Mouse (Mus musculus): Measurements from ENCODE around the gene Nalcn. TPM values are rescaled to one million over a fixed set of nuclear protein-coding genes. Genes with fewer than 3 reads are reported as not detected.

The Nalcn gene
- polyA plus RNA-seq, 1 experiment from 2014 or later: 0.32 TPM

- Histone ChIP-seq H3K27me3 (no peaks in the 10 kb centered on the region), H3K9me3 (replicated peaks) (no peaks in the 10 kb centered on the region), H3K36me3 (no peaks in the 10 kb centered on the region), H3K4me2 (no peak overlapping the region), H3K9ac (no peak overlapping the region), H3K27ac (no peak overlapping the region), H3K4me1 (no peaks in the 10 kb centered on the region), H3K4me3 (replicated peaks) (no peak overlapping the region)
- ATAC-seq (replicated peaks; ENCODE audit: low FRiP score): no peak
Observed at GRCm38 (mm10) chr14:123574936-123575335, 52.0 kb downstream of the Nalcn start.

- Histone ChIP-seq H3K4me3 (replicated peaks) (no peak overlapping the region), H3K9me3 (replicated peaks) (no peaks in the 10 kb centered on the region), H3K27me3 (no peaks in the 10 kb centered on the region), H3K36me3 (no peaks in the 10 kb centered on the region), H3K4me2 (no peak overlapping the region), H3K27ac (no peak overlapping the region), H3K4me1 (no peaks in the 10 kb centered on the region), H3K9ac (no peak overlapping the region)
- WGBS: 54% methylated on average over 2 of the region's 2 CpGs
- no peak for ATAC-seq (replicated peaks; ENCODE audit: low FRiP score)
Observed at GRCm38 (mm10) chr14:123566599-123566998, 60.3 kb downstream of the Nalcn start.

GRCm38 (mm10) chr14:123555533-123555932 lies 71.4 kb downstream of the Nalcn start:
- Histone ChIP-seq H3K4me2 (no peak overlapping the region), H3K27me3 (no peaks in the 10 kb centered on the region), H3K4me1 (no peaks in the 10 kb centered on the region), H3K4me3 (replicated peaks) (no peak overlapping the region), H3K27ac (no peak overlapping the region), H3K36me3 (no peaks in the 10 kb centered on the region), H3K9ac (no peak overlapping the region), H3K9me3 (replicated peaks) (no peaks in the 10 kb centered on the region)
- no peak for ATAC-seq (replicated peaks; ENCODE audit: low FRiP score)

- H3K9ac ChIP-seq: no peak overlapping the region
- no peak overlapping the region for H3K4me3 ChIP-seq (replicated peaks)
- H3K4me1 ChIP-seq: no peaks in the 10 kb centered on the region
- H3K27me3 ChIP-seq: no peaks in the 10 kb centered on the region
- H3K9me3 ChIP-seq (replicated peaks): no peaks in the 10 kb centered on the region
- 76% methylated on average over 4 of the region's 4 CpGs for WGBS
- ATAC-seq (replicated peaks; ENCODE audit: low FRiP score): no peak
- H3K27ac ChIP-seq: no peak overlapping the region
- H3K36me3 ChIP-seq: no peaks in the 10 kb centered on the region
- H3K4me2 ChIP-seq: no peak overlapping the region
Observed at GRCm38 (mm10) chr14:123554936-123555335, 72.0 kb downstream of the Nalcn start.

- Histone ChIP-seq H3K36me3 (no peaks in the 10 kb centered on the region), H3K27ac (no peak overlapping the region), H3K9me3 (replicated peaks) (no peaks in the 10 kb centered on the region), H3K4me3 (replicated peaks) (no peak overlapping the region), H3K4me2 (no peak overlapping the region), H3K9ac (no peak overlapping the region), H3K27me3 (no peaks in the 10 kb centered on the region), H3K4me1 (no peaks in the 10 kb centered on the region)
- ATAC-seq (replicated peaks; ENCODE audit: low FRiP score): no peak
Observed at GRCm38 (mm10) chr14:123542362-123542761, 84.6 kb downstream of the Nalcn start.

- Histone ChIP-seq H3K27ac (no peak overlapping the region), H3K9ac (no peak overlapping the region), H3K9me3 (replicated peaks) (no peaks in the 10 kb centered on the region), H3K4me1 (no peaks in the 10 kb centered on the region), H3K27me3 (no peaks in the 10 kb centered on the region), H3K4me3 (replicated peaks) (no peak overlapping the region), H3K4me2 (no peak overlapping the region), H3K36me3 (no peaks in the 10 kb centered on the region)
- ATAC-seq (replicated peaks; ENCODE audit: low FRiP score): no peak
- 63% methylated on average over 2 of the region's 2 CpGs for WGBS
Observed at GRCm38 (mm10) chr14:123535636-123536035, 91.3 kb downstream of the Nalcn start.

GRCm38 (mm10) chr14:123533000-123533399 lies 93.9 kb downstream of the Nalcn start:
- no peak for ATAC-seq (replicated peaks; ENCODE audit: low FRiP score)
- Histone ChIP-seq H3K4me2 (no peak overlapping the region), H3K4me1 (no peaks in the 10 kb centered on the region), H3K27ac (no peak overlapping the region), H3K9me3 (replicated peaks) (no peaks in the 10 kb centered on the region), H3K9ac (no peak overlapping the region), H3K27me3 (no peaks in the 10 kb centered on the region), H3K4me3 (replicated peaks) (no peak overlapping the region), H3K36me3 (no peaks in the 10 kb centered on the region)
- 72% methylated on average over 1 of the region's 1 CpGs for WGBS

GRCm38 (mm10) chr14:123531271-123531670 lies 95.7 kb downstream of the Nalcn start:
- H3K4me3 ChIP-seq (replicated peaks): no peak overlapping the region
- 23% methylated on average over 1 of the region's 1 CpGs for WGBS
- ATAC-seq (replicated peaks; ENCODE audit: low FRiP score): no peak
- H3K27me3 ChIP-seq: no peaks in the 10 kb centered on the region
- H3K4me1 ChIP-seq: no peaks in the 10 kb centered on the region
- H3K9me3 ChIP-seq (replicated peaks): no peaks in the 10 kb centered on the region
- no peak overlapping the region for H3K27ac ChIP-seq
- H3K9ac ChIP-seq: no peak overlapping the region
- no peak overlapping the region for H3K4me2 ChIP-seq
- H3K36me3 ChIP-seq: no peaks in the 10 kb centered on the region

- no peaks in the 10 kb centered on the region for H3K9me3 ChIP-seq (replicated peaks)
- no peak overlapping the region for H3K9ac ChIP-seq
- H3K4me3 ChIP-seq (replicated peaks): no peak overlapping the region
- no peak overlapping the region for H3K4me2 ChIP-seq
- H3K27ac ChIP-seq: no peak overlapping the region
- H3K27me3 ChIP-seq: no peaks in the 10 kb centered on the region
- ATAC-seq (replicated peaks; ENCODE audit: low FRiP score): no peak
- no peaks in the 10 kb centered on the region for H3K4me1 ChIP-seq
- no peaks in the 10 kb centered on the region for H3K36me3 ChIP-seq
Observed at GRCm38 (mm10) chr14:123529143-123529542, 97.8 kb downstream of the Nalcn start.

GRCm38 (mm10) chr14:123513376-123514141 lies 113.4 kb downstream of the Nalcn start:
- Histone ChIP-seq H3K9me3 (replicated peaks) (no peaks in the 10 kb centered on the region), H3K4me1 (no peaks in the 10 kb centered on the region), H3K4me3 (replicated peaks) (no peak overlapping the region), H3K4me2 (no peak overlapping the region), H3K27me3 (no peaks in the 10 kb centered on the region), H3K9ac (no peak overlapping the region), H3K36me3 (no peaks in the 10 kb centered on the region), H3K27ac (no peak overlapping the region)
- peak; percentile 80 for ATAC-seq (replicated peaks; ENCODE audit: low FRiP score)
- WGBS: 46% methylated on average over 8 of the region's 8 CpGs

GRCm38 (mm10) chr14:123512923-123513322 lies 114.0 kb downstream of the Nalcn start:
- H3K27me3 ChIP-seq: no peaks in the 10 kb centered on the region
- H3K9me3 ChIP-seq (replicated peaks): no peaks in the 10 kb centered on the region
- no peak overlapping the region for H3K4me3 ChIP-seq (replicated peaks)
- ATAC-seq (replicated peaks; ENCODE audit: low FRiP score): no peak
- H3K9ac ChIP-seq: no peak overlapping the region
- no peak overlapping the region for H3K4me2 ChIP-seq
- H3K27ac ChIP-seq: no peak overlapping the region
- H3K36me3 ChIP-seq: no peaks in the 10 kb centered on the region
- 88% methylated on average over 2 of the region's 2 CpGs for WGBS
- H3K4me1 ChIP-seq: no peaks in the 10 kb centered on the region

GRCm38 (mm10) chr14:123495544-123495943 lies 131.4 kb downstream of the Nalcn start:
- no peak overlapping the region for H3K4me2 ChIP-seq
- H3K9me3 ChIP-seq (replicated peaks): no peaks in the 10 kb centered on the region
- no peaks in the 10 kb centered on the region for H3K27me3 ChIP-seq
- H3K36me3 ChIP-seq: no peaks in the 10 kb centered on the region
- no peaks in the 10 kb centered on the region for H3K4me1 ChIP-seq
- H3K27ac ChIP-seq: no peak overlapping the region
- H3K4me3 ChIP-seq (replicated peaks): no peak overlapping the region
- H3K9ac ChIP-seq: no peak overlapping the region
- no peak for ATAC-seq (replicated peaks; ENCODE audit: low FRiP score)

GRCm38 (mm10) chr14:123488575-123489207 lies 138.3 kb downstream of the Nalcn start:
- 66% methylated on average over 1 of the region's 1 CpGs for WGBS
- no peak overlapping the region for H3K27ac ChIP-seq
- no peaks in the 10 kb centered on the region for H3K27me3 ChIP-seq
- H3K9me3 ChIP-seq (replicated peaks): no peaks in the 10 kb centered on the region
- no peaks in the 10 kb centered on the region for H3K36me3 ChIP-seq
- ATAC-seq (replicated peaks; ENCODE audit: low FRiP score): no peak
- H3K4me1 ChIP-seq: no peaks in the 10 kb centered on the region
- no peak overlapping the region for H3K4me3 ChIP-seq (replicated peaks)
- no peak overlapping the region for H3K4me2 ChIP-seq
- H3K9ac ChIP-seq: no peak overlapping the region
